Mouse (Mus musculus) megakaryocyte, embryonic 14.5 days (primary cell): Measurements from ENCODE around the gene Rab3il1. TPM values are rescaled to one million over a fixed set of nuclear protein-coding genes. Genes with fewer than 3 reads are reported as not detected.
"Not testable (repeated sequence)": the region's sequence is repeated elsewhere in the genome, so short reads cannot be mapped to it uniquely, and the experiment has no call there.

Experiments used
- H3K27me3 ChIP-seq: replicated peaks from 2 replicates; pipeline ENCODE3; 2012; ENCODE audit warnings: inconsistent platforms
- H3K36me3 ChIP-seq: replicated peaks from 2 replicates; pipeline ENCODE3; 2012; ENCODE audit warnings: low read length, inconsistent platforms, mixed read lengths
- H3K4me1 ChIP-seq: 2 replicates; pipeline ENCODE4 v1.6.1; 2012; ENCODE audit warnings: inconsistent platforms
- H3K4me3 ChIP-seq: replicated peaks from 2 replicates; pipeline ENCODE3; 2012; ENCODE audit warnings: moderate library complexity, mild to moderate bottlenecking, inconsistent platforms
- H3K9me3 ChIP-seq: 2 replicates; pipeline ENCODE4 v1.6.1; 2012; ENCODE audit warnings: inconsistent platforms
- FLI1 ChIP-seq: IDR thresholded peaks from 2 replicates; pipeline ENCODE4 v1.6.1; 2012; ENCODE audit warnings: low read length, inconsistent platforms, mixed read lengths
- GATA1 ChIP-seq: IDR thresholded peaks from 3 replicates; pipeline ENCODE4 v1.6.1; 2012; ENCODE audit warnings: mixed read lengths, low read length, inconsistent platforms, borderline replicate concordance
- polyA plus RNA-seq: library from polyadenylated mRNA; stranded (reverse); fragments of >175 nt; gene quantifications from 2 replicates; pipeline ENCODE4 v1.2.3, GENCODE M21; 2012; ENCODE audit warnings: low replicate concordance; ENCODE audit not compliant: insufficient read depth

Gene Rab3il1
- polyA plus RNA-seq, 1 experiment = 8.8 TPM

DNA sequence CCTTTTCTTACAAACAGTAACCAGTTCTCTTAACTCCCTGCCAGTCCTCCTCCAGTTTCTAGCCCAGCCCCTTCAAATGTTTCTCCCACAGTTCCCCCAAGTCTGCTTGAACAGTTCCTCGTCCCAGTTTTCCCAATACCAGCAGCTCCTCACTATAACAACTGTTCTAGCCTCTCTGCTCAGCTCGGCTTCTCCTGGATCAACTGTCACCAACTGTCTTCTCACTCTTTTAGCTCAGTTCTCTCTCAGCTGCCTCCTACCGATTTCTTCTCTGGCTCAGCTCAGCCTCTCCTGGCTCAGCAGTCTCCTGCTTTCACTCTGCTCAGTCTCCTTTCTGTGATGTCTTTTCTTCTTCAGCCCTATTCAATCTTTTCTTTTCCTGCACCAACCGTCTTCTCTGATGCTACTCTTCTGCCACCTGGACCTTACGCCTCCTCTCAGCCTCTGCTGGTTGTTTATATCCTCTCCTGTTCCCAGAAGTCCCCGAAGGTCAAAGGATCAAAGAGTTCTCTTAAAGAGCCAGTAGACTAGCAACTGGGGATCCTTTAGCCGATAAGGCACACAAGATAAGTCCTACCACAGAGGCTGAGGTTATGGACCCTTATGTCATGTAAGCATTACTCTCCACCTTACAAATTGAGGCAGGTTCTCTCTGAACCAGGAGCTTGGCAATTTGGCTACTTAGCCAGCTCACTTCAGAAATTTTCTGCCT, 37.1 kb upstream of the Rab3il1 start:
- no peaks in the 10 kb centered on the region for H3K36me3 ChIP-seq
- TF ChIP-seq GATA1 = no peak
- TF ChIP-seq FLI1 = no peak
- H3K4me1 ChIP-seq = peaks cover 25% of the 10 kb centered on the region
- H3K9me3 ChIP-seq = no peaks in the 10 kb centered on the region
- no peak overlapping the region for H3K4me3 ChIP-seq
- peaks cover 51% of the 10 kb centered on the region for H3K27me3 ChIP-seq

DNA sequence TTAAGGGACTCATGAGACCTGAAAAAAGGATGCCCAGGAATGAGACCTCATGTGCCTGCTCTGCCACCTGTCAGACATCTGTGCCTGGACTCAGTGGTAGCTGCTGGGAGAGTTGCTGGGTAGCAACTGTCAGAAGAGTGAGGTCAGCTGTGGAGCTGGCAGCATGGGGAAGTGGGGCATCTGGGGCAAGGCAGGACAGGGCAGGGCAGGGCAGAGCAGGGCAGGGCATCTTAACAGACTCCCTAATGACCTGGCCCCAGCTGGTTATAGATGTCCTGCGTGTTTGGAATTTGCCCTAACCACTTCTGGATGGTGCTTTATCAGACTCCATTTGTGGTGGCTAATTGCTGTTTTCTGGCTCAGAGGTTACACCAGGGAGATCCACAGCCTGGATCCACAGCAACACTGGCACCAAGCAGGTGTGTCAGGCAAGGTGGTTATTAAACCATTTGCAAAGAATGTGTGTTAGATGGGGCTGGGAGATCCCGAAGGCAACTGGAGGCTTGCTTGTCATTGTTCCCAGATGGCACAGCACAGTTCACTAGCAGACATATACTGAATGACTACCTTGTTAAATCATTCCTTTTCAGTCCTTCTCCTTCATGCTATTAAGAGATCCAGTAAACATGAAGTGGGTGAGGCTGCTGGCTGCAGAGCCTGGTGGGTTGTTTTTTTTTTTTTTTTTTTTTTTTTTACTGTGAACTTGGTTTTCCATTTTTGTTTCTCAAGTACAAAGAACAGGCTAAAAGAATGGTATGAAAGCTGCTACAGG, 35.2 kb upstream of the Rab3il1 start:
- Histone ChIP-seq H3K4me1 (peaks cover 31% of the 10 kb centered on the region), H3K27me3 (peaks cover 42% of the 10 kb centered on the region), H3K36me3 (no peaks in the 10 kb centered on the region), H3K9me3 (no peaks in the 10 kb centered on the region), H3K4me3 (peak overlapping the region; percentile 23)
- no peak for TF ChIP-seq GATA1
- TF ChIP-seq FLI1 = no peak

DNA sequence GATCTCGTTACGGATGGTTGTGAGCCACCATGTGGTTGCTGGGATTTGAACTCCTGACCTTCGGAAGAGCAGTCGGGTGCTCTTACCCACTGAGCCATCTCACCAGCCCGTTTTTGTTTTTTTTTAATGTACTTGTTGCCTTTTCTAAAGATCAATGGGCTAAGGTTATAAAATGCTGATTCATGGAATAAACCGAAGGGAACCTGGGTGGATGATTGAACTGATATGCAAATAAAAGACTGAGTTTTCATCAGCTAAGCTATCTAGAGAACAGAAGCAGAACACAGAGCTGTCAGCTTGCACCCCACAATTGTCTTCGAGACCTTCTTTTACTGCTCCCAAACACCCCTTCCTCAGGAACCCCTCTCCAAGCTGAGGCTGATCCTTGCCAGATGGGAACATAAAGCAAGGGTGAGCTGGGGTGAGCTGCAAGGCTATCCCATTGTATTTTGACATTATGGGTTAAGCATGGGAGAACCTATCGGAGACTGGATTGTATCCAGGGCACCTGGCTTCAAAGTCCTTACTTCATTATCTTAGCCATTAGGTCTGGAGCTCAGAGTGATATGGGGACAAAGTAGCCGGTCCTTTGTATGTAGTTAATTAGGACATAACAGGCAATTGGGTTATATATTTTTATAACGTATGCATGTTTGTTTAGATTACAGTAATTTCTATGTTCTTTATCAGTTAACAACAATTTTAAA, 33.2 kb upstream of the Rab3il1 start:
- H3K9me3 ChIP-seq = no peaks in the 10 kb centered on the region
- TF ChIP-seq GATA1 (no peak), FLI1 (no peak)
- no peaks in the 10 kb centered on the region for H3K36me3 ChIP-seq
- no peak overlapping the region for H3K4me3 ChIP-seq
- peaks cover 36% of the 10 kb centered on the region for H3K4me1 ChIP-seq
- H3K27me3 ChIP-seq = peaks cover 33% of the 10 kb centered on the region

DNA sequence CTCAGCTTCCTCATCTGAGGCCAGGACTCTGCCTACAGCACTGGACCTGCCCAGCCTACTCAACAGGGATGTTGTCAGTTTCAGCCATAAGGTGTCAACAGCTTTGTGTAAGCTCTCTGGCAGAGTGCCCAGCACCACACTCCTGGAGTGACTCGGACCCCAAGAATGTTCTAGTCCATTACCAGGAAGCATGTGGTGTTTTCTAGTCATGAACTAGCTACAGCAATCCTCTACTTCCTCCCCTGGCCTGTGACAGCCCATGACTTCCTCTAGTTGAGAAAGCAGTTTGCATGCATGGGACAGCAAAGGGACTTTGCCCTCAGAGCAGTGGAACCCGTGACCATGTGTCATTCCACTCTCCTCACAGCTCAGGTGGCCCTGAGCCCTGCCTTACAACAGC, 26.6 kb upstream of the Rab3il1 start:
- not testable (repeated sequence) for H3K4me3 ChIP-seq, H3K27me3 ChIP-seq, H3K36me3 ChIP-seq, H3K9me3 ChIP-seq
- H3K4me1 ChIP-seq = peaks cover 66% of the 10 kb centered on the region

DNA sequence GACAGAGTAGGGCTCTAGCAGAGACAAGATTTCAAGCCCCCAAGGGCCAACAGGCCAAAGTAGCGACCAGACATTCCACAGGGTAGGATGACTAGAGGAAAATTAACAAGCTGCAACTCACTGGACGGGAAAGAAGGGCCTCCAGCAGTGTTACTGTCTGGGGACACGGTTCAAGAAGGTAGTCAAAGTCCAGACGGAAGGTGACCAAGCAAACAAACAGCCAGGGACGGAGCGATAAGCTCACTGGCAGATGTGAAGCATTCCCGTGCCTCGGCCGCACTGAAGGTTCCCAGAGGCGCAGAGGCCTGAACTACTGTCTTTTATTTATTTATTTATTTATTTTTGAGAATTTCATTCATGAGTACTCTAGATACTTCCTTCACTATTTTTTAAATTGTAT, 24.4 kb upstream of the Rab3il1 start:
- TF ChIP-seq GATA1 (no peak), FLI1 (no peak)
- peaks cover 82% of the 10 kb centered on the region for H3K4me1 ChIP-seq
- H3K9me3 ChIP-seq = no peaks in the 10 kb centered on the region
- no peaks in the 10 kb centered on the region for H3K36me3 ChIP-seq
- H3K27me3 ChIP-seq = no peaks in the 10 kb centered on the region
- no peak overlapping the region for H3K4me3 ChIP-seq

DNA sequence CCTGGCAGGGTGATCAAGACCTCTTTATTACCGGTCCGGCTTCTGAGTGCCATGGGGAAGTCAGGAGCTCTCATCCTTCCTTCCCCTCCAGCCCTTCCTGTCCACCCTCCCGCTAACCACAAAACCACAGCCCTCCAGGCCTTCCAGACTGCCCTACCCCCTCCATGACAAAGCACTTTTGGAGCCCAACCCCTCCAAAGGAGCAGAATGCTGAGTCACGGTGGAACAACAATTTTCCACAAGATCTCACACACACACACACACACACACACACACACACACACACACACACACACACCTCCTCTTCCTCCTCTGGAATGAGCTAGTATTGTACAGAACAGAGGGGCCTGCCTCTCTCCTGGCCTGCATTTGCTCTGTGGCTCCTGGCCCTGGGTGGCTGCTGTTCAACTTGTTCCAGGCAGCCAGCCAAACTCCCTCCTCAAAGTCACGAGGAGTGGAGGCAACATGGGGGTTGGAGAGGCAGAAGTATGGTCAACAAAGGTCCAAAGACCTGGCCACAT, 23.0 kb upstream of the Rab3il1 start:
- Histone ChIP-seq H3K4me1 (peaks cover 79% of the 10 kb centered on the region), H3K27me3 (no peaks in the 10 kb centered on the region), H3K9me3 (no peaks in the 10 kb centered on the region), H3K36me3 (peaks cover 5% of the 10 kb centered on the region), H3K4me3 (peak overlapping the region; percentile 86)
- 0 out of 2 replicates have a peak, but pooled peaks have one; percentile 31 for TF ChIP-seq FLI1
- no peak for TF ChIP-seq GATA1

DNA sequence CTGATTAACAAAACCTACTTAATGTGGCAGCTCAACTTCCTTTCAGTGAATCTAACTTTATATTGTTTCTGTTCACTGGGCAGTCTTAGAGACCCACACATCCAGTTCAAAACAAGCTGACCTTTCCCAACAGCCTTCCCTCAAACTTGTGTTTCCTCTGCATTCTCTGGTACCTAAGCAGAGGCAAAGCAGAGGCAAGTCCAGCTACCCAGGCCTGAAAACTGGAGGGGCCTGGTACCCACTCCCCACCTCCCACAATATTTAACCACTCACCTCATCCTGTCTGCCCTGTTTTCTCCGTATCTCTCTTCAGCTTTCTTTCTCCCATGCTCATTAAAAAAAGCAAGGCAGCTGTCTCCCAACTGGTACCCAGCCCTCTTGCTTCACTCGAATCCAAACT, 22.3 kb upstream of the Rab3il1 start:
- Histone ChIP-seq H3K36me3 (peaks cover 12% of the 10 kb centered on the region), H3K4me1 (peaks cover 81% of the 10 kb centered on the region), H3K27me3 (no peaks in the 10 kb centered on the region), H3K4me3 (peak overlapping the region; percentile 86), H3K9me3 (no peaks in the 10 kb centered on the region)
- TF ChIP-seq FLI1 = no peak
- no peak for TF ChIP-seq GATA1

DNA sequence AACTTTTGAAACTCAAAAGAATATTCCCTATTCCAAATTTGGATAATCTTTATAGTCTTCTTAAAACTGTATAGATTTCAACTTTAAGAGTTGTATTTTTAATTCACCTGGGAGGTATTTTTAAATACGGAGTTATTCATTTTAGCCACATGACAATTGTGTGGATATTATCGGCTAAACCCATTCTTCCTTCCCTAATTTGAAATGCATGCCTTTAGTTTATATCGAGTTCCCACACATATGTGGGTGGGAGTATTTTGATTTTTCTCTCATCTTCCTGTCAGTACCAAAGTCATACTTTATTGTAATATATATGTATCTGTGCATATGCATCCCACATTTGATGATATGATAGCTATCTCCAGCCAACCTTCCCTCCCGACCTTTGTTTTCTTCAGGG, 21.2 kb upstream of the Rab3il1 start, which contains the start of gene Fth1:
Fth1 (plus strand) TSS at position 341 of the 400 bp plus-strand sequence.
- H3K4me1 ChIP-seq = peaks cover 83% of the 10 kb centered on the region
- H3K4me3 ChIP-seq = peak within 1 kb of the TSS; percentile 100
- H3K9me3 ChIP-seq = no peaks in the 10 kb centered on the region
- H3K36me3 ChIP-seq = peaks cover 23% of the 10 kb centered on the region
- H3K27me3 ChIP-seq = no peaks in the 10 kb centered on the region
- no peak for TF ChIP-seq FLI1
- no peak for TF ChIP-seq GATA1

DNA sequence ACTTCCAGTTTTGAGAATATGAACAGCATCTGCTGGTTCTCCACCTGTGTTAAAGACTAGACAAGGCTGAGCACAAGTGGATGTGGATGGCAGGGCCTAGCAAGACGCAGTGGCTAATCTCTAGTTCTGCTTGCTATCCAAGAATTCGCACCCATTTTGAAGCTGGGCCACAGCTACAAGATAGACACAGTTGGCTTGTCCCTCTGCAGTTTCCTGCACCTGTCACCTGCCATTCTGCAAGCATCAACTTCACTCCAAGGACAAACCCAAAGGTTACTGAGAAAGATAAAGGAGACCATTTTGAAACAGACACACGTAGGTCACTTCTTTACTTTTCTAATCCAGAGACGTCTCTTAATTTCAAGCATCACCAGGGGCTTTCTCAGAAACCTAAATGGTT, 19.8 kb upstream of the Rab3il1 start:
- Histone ChIP-seq H3K4me1 (peaks cover 83% of the 10 kb centered on the region), H3K27me3 (no peaks in the 10 kb centered on the region), H3K36me3 (peaks cover 33% of the 10 kb centered on the region), H3K4me3 (peak overlapping the region; percentile 100), H3K9me3 (no peaks in the 10 kb centered on the region)
- TF ChIP-seq FLI1 = no peak
- no peak for TF ChIP-seq GATA1

DNA sequence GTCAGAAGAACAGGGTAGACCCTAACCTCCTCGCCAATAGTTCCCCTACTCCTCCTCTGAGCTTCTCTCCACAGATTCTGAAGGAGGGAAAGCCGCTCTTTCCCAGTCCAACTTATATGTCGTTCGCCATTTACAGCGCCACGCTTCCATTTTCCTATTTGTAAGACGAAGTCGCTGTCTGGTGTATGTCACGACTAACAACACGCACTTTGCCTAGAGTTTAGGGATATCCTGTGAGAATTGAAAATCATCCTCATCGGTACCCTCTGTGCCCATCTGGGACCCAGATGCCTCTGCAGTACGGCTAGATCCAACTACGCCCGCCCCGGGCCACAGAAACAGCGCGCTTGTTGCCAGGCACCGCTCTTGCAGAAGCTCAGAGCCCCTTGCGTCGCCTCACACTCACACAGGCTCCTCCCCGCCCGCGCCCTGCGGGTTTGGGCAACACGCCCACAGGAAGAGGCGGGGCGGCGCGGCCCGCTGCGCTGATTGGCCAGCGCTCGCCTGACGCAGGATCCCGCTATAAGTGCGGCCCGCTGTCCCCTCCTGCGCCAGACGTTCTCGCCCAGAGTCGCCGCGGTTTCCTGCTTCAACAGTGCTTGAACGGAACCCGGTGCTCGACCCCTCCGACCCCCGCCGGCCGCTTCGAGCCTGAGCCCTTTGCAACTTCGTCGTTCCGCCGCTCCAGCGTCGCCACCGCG, 19.2 kb upstream of the Rab3il1 start:
- H3K36me3 ChIP-seq = peaks cover 33% of the 10 kb centered on the region
- no peak for TF ChIP-seq GATA1
- no peak for TF ChIP-seq FLI1
- H3K27me3 ChIP-seq = no peaks in the 10 kb centered on the region
- peak overlapping the region; percentile 100 for H3K4me3 ChIP-seq
- H3K4me1 ChIP-seq = peaks cover 83% of the 10 kb centered on the region
- no peaks in the 10 kb centered on the region for H3K9me3 ChIP-seq
